Mouse (Mus musculus): ENCODE results near the gene Twf2. TPM values are rescaled to one million over a fixed set of nuclear protein-coding genes. Genes with fewer than 3 reads are reported as not detected.

Twf2 gene
- total RNA-seq, 2 experiments from 2014 or later: 112 to 132 TPM

DNA sequence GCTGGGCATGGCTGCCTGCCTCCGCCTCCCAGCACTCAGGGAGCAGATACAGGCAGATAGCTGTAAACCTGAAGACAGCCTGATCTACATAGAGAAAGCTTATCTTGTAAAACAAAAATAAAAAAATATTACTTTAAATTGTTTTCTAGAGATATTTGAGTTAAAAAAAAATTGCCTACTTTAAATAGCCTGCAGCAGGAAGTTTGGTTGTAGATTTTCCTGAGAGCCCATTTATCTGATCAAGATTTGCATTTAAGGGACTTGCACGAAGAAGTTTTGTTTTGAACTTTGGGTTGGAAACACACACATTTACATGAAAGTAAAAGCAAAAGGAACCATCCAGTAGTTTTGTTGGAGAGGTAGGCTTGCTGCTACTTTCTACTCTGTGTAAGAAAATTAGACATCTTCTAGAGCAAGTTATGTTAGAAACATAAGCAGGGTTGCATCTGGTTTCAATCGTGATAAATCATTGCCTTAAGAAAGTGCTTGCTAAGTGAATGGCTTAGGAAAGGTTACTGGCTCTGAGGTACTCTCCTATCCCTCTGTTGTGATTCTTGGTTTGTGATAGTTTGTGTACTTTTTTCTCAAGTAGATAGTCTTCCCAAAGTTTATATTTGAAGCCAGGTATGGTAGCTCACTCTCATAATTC lies 27.2 kb upstream of the Twf2 start:
- no peak for DNase-seq
- intact Hi-C loops (cut with DNase I): no loop called here

GRCm38 (mm10) chr9:106176769-106177168 lies 26.1 kb upstream of the Twf2 start:
- DNase-seq: no peak
- intact Hi-C loops (cut with DNase I): no loop called here

GRCm38 (mm10) chr9:106177799-106178198 lies 25.1 kb upstream of the Twf2 start:
- no peak for DNase-seq
- intact Hi-C loops (cut with DNase I): no loop called here

GRCm38 (mm10) chr9:106179454-106179853 lies 23.5 kb upstream of the Twf2 start:
- intact Hi-C loops (cut with DNase I): no loop called here

DNA sequence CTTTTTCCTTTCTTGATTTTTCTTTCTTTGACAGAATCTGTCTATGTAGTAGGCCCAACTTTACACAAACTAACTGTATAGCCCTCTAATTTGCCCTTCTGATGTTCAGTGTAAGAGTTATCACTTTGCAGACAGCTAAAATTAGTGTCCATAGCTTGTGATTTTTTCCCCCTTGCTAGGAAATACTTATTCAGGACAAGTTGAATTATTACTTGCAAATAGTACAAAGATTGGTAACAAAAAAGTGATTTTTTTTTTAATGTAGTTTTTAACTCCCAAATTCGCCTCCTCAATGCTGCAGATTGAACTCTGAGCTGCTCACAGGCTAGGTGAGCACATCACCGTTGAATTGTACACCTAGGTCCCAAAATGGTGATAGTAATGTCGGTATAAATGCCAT lies 22.9 kb upstream of the Twf2 start:
- intact Hi-C loops (cut with DNase I): no loop called here
- DNase-seq: no peak

More at GRCm38 (mm10) chr9:106179454-106179853, 23.5 kb upstream of the Twf2 start:
- DNase-seq: no peak

DNA sequence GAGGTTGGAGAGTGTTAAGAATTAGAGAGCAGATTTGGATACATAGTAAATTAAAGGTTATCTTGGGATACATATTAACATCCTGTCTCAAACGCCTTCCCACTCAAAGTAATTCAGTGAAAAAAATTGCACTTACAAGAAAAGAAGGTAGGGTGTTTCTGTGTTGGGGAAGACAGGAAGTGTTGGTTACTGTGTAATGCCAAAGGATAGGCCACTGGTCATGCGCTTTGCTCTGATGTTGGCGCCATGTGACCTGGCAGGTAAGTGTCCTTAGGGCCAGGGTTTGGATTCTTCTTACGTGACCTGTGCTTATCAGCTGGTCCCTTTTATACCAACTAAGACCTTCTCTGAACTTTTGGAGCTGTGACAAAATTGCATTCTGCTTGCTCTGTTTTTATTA lies 20.8 kb upstream of the Twf2 start:
- intact Hi-C loops (cut with DNase I): no loop called here

GRCm38 (mm10) chr9:106183996-106184395 lies 18.9 kb upstream of the Twf2 start:
- intact Hi-C loops (cut with DNase I): loop anchor here (1.0 kb wide), 1 partner anchor 43 kb away; no protein-coding TSS in a partner anchor
- DNase-seq: no peak

More for the DNA sequence above, 20.8 kb upstream of the Twf2 start:
- no peak for DNase-seq

DNA sequence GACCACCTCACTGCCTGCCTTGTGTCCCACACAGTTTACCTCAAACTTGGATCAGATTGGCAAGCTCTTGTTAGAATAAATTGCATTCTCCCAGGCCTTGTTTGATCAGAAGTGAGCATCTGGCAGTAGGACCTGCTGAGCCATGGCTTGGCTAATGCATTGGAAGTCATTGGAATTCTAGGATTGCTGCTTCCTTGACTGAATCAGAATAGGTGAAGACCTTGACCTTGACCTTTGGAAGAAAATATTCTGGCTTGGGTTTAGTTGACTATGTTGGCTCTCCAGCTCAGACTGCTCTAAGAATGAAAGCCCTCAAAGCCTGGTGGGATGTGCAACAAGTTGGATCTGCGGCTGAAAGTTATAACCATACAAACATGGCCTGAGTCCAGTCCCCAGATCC lies 11.6 kb upstream of the Twf2 start:
- DNase-seq: no peak
- intact Hi-C loops (cut with DNase I): no loop called here

DNA sequence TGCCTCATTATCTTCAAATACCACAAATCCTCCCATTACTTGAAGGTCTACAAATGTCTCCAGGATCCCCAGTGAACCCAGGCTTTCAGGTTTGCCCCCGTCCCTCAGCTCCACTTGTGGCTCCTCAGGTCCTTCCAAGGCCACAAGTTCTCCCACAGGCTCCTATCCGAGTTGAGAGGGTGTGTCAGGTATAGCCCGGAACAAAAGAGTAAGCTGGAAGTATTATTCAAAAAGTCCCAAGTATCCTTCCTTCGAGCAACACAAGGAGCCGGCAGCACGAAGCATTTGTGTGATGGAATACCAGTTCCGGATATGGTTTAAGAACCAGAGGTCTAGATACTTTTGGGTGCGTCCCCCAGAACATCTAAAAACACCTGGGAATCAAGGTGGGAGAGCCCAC lies 10.9 kb upstream of the Twf2 start:
- intact Hi-C loops (cut with DNase I): no loop called here
- DNase-seq: no peak

GRCm38 (mm10) chr9:106192998-106193397 lies 9.9 kb upstream of the Twf2 start:
- DNase-seq: no peak
- intact Hi-C loops (cut with DNase I): no loop called here

- intact Hi-C loops (cut with DNase I): no loop called here
- DNase-seq: no peak
Observed at GRCm38 (mm10) chr9:106193930-106194807, 8.7 kb upstream of the Twf2 start.

- intact Hi-C loops (cut with DNase I): no loop called here
- no peak for DNase-seq
Observed at GRCm38 (mm10) chr9:106195693-106196092, 7.2 kb upstream of the Twf2 start.

- DNase-seq: no peak
- intact Hi-C loops (cut with DNase I): no loop called here
Observed at GRCm38 (mm10) chr9:106197081-106197713, 5.7 kb upstream of the Twf2 start.

DNA sequence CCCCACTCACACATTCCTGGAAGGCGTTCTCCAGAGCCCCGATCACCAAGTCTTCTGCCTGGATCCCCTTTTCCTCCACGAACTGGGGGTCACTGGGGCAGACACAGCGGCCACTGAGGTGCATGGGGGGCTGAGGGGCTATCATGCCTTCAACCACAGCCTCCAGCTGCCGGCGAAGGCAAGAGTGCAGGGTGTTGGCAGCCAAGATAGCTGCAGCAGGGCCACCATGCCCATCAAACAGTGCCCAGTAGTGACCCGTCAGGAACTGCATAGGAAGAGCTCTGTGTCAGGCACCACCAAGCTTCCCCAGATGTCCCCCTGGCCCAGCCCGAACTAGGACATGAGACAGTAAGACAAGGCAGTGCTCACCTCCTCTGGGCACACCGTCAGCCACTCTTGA lies 5.2 kb upstream of the Twf2 start:
- no peak for DNase-seq
- intact Hi-C loops (cut with DNase I): no loop called here

- peak; percentile 82 to 83 for DNase-seq
- intact Hi-C loops (cut with DNase I): no loop called here
Observed at GRCm38 (mm10) chr9:106198962-106199458, 3.9 kb upstream of the Twf2 start.

DNA sequence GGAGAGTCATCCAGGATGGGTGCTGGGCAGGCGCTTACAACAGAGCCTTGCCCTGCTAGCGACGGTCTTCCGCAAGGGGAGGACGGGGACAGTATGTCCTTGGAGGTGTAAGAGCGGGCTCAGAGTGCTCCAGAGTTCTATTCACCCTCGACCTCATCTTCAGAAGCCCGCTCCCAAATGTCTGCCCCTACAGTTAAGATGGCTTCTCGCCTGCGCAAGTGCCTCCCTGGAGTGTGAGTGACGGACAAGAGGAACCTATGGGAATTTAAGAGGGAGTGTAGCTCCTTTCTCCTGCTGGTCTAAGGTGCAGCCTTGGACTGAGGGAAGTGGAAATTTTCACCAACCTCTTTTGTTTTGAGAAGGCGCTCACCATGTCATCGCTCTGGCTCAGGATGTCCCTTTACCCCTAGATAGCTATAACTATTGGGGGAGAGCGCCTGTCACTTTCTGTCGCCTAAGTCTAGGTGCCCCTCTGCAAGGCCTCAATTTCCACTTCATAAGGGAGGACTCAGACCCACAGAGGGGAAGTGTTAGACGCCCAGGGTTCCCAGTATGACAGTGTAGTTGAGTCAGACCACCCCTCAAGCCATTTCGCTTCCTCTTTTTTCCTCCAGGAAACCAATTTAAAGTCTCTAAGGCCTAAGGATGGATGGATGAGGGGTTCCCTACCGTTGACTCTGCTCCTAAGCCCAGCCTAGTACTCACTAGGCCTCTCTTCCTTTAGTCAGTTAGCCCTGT lies 3.2 kb upstream of the Twf2 start, which contains the start of gene Ppm1m:
Ppm1m (minus strand) TSS at position 212 of the 738 bp plus-strand sequence.
- no peak for DNase-seq
- intact Hi-C loops (cut with DNase I): no loop called here

GRCm38 (mm10) chr9:106201895-106202294 lies 1.0 kb upstream of the Twf2 start:
- intact Hi-C loops (cut with DNase I): no loop called here
- no peak for DNase-seq

- intact Hi-C loops (cut with DNase I): no loop called here
- peak in 1 of 2 experiments; percentile 46 for DNase-seq
Observed at GRCm38 (mm10) chr9:106203990-106204851, 1.3 kb downstream of the Twf2 start.

GRCm38 (mm10) chr9:106205713-106206290 lies 2.9 kb downstream of the Twf2 start:
- no peak for DNase-seq
- intact Hi-C loops (cut with DNase I): no loop called here

Measured in heart, postnatal 10 days (tissue).